Mouse (Mus musculus) B cell, adult 2 months (primary cell): ENCODE measurements around the gene Hibadh.
"Not testable (repeated sequence)": the region's sequence is repeated elsewhere in the genome, so short reads cannot be mapped to it uniquely, and the experiment has no call there.

Source experiments
- DNase-seq, 2 experiments: peaks; one replicate each; pipeline ENCODE4 v3.0.0; 2022

Hibadh gene

DNA sequence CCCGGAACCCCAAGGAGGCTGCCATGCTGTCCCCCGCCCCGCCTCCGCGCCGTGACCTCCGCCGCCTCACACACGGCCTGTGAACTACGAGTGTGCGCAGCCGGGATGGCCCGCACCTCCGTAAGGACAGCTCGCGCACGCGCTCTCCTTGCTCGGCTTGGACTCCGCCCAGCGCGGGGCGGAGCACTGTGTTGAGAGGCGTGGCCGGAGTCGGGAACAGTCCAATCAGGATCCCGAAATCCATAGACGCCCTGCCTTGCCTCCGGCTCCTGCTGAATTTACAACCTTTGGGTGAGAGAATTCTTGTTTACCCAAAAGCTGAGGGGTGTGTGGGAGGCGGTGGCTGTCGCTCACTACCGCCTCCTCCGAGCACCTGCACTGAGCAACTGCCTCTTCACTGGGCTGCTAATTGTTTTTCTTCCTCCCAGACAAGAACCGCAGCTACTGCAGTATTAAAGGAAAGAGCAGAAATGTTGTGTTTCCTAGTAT is at the start of gene Hibadh:
Gene Hibadh, minus strand, starts transcription at position 166 of the 489 bp plus-strand sequence.
- peak; percentile 100 for DNase-seq

DNA sequence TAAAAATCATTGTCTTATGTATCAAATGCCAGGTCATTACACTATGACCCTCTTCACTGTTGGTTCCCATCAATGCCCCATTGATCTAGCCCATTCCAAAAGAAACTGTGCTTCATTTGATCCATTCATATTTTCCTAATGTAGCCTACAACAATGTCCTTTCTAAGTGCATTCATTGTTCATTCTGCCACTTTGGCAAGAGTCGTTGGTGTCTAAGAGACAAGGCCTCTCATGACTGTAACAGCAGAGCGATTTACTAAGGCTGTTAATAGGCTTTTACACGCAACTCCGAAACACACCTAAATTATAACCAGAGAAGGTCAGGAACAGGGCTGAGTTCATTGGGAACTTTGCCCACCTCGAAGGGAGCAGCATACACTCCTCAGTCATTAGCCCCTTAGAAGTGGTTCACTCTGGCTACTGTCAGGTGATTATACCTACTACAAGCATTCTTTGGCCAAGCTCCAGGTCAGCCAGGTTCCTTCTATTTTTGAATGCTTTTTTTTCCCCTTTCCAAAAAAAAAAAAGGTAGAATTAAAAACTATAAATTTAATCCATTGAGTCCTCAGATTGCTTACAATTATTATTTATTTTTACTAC is 46.8 kb upstream of the Hibadh start:
- no peak for DNase-seq

DNA sequence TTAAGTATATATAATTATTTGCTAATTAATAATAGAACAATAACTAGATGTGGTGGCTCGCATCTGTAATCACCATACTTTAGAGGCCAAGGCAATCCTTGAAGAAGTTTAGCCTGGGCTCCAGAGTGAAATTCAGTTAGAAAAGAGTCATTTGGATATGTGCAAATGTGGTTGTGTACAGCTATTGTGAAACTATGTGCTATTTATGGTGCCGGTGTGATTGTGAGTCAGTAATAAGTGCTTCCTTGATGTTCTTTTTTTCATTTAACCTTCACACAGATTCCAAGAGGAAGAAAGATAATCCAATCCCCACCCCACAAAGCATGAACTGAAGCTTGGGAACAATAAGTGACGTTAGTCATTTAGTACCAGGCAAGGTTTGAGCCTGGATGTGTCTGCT is 42.4 kb upstream of the Hibadh start:
- DNase-seq, result no peak

DNA sequence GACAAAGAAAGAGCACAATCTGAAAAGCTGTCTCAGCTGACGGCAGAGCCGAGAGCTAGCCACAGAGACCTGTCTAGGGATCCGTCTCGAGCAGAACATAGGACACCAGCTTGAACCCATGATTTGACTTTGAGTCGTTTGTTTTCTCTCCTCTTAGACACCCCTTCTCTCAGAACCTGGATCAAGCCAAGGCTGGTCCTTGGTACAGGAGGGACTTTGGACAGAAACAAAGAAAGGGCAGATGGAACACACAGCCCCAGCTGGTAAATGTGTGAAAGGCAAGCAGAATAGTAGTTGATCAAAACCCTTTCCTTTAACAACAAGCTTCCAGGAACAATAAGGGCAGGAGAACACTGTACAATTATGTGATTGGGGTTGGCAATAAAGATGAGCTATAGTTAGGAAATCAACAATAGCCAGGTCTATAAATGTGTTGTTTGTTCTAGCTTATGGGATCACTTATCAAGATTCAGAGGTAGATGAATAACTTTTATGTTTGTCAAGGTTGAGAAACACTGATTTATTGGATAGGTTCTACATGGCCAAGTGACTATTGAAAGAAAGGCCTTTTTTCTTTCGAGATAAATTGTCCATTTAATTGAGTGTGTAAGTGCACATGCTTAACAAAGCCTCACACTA is 41.8 kb upstream of the Hibadh start:
- no peak for DNase-seq

DNA sequence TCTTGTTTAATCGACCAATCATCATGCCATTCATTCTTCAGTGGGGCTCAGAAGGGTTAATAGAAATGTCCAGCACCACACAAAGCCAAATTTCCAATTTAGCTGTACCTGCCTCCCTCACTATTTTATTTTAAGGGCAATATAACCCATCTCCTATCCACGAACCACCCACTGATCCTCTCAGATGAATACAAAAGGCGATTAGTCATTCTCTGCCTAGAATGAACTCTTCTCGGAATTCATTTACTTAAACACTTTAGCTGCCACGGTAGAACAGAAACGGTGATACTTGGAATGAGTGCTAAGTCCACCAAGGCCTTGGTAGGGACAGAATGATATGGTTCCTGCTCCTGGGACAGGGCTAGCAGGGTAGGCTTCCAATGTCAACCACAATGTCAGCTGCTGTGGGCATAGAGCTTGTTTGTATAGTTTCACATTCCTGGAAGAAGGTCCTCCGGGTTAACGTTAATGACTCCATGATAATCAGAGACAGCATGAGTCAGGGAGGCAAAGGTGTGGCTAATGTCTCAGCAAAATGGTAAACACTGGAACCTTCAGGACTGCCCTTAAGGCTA is 40.4 kb upstream of the Hibadh start:
- no peak for DNase-seq

DNA sequence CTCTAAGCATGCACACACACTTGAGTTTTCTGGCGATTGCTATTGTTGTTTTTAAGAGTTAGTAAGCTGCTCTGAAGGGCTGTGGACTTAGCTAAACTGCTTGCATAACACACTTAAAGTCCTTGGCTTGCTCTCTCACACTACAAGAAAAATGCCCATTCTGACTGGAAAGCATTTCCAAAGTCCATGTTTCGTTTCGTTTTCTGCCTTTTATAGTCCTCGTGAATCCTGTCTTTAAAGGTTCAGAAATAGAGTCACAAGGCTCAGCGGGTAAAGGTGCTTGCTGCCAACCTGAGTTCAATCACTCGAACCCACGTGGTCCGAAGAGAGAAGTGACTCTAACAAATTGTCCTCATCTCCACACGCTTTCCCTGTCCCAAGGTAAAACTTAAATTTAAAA is 39.4 kb upstream of the Hibadh start:
- DNase-seq, result no peak

DNA sequence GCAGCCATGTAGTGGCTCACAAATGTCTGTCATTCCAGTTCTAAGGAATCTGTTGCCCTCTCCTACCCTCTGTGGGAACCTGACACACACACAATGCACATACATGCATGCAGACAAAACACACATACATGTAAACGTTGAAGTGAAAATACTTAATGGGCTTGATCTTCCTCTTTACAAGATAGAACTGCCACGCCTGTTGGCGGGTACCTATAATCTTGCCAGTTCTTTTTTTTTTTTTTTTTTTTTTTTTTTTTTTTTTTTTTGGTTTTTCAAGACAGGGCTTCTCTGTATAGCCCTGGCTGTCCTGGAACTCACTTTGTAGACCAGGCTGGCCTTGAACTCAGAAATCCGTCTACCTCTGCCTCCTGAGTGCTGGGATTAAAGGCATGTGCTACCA is 37.3 kb upstream of the Hibadh start:
- not testable (repeated sequence) for DNase-seq

DNA sequence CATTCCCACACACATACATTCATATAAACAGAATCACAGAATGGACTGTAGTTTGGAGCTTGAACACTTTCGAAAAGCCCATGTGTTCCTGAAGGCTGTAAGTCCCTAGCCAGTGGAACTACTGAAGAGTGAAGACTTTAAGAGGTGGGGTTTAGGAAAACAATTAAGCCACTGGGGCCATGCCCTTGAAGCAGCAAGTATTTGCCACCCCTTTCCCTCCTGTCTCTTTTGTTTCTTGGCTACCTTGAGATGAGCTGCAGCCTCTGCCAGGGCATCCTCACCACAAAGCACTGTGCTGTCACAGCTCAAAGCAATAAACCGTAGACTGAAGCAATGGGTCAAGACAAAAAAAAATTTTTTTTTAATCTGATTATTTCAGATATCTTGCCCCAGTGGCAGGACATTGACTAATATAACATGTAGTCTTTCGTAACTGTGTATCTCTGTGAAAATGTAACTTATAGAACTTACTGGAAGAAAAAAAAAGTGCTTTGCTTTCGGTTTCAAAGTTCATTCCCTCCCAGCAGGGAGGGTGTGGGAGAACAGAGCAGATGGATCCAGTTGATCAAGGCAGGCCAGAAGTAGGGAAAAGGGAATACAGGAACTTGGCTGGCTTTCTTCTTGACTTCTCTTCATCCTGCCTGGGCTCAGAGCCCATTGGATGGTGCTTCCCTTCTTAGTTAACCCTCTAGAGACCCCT is 35.2 kb upstream of the Hibadh start:
- no peak for DNase-seq

DNA sequence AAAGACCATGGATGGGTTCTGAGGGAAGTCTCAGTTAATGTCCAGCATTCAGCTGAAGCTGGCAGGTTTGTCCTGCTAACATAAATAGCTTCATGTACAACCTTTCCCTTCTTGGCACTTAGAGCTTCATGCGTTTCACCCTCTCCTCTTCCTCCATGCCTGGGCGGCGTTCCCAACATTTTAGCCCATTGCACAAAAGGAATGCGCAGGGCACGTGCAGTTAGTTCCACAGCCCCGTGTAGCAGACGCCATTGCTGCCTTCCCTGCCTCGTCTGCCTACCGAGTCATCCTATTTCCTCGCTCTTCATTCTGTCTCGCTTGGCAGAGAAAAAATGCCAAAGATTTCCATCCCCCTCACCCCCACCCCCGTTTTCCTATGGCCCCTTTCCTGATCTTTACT is 34.4 kb upstream of the Hibadh start:
- no peak for DNase-seq

DNA sequence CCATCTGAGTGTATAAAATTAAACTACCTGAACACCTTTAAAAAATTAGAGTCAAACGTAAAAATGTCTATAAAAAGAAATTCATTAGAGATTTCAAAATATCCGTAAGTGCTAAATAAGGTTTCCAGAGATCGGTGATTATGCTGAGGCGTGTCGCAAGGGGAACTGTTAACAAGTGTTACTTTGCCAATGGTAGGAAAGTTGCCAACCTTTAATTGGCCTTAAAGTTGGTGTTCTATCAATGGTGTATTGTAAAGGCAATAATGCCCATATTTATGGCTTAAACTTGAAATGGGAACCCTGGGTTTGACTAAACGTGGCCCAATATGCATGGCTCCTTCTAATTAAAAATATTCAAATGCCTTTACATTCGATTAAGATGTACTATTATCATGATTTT is 33.5 kb upstream of the Hibadh start:
- DNase-seq, result no peak

DNA sequence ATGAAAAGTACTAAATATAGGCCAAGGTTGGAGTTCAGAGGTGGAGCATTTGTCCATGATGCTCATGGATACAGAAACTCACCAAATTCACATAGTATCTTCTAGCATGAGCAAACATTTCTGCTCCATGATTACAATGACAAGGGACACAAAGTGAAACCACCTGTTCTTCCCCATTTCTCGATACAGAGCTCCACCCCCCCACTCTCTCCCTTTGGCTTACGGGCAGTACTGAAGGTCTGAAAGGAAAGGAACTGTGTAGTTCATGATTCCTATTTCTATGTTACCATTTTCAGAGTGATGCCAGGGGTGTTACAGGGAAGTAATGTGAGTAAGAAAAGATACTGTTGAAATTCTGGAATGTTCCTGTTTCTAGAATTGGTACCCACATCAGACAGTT is 32.4 kb upstream of the Hibadh start:
- peak; percentile 23 to 48 for DNase-seq

DNA sequence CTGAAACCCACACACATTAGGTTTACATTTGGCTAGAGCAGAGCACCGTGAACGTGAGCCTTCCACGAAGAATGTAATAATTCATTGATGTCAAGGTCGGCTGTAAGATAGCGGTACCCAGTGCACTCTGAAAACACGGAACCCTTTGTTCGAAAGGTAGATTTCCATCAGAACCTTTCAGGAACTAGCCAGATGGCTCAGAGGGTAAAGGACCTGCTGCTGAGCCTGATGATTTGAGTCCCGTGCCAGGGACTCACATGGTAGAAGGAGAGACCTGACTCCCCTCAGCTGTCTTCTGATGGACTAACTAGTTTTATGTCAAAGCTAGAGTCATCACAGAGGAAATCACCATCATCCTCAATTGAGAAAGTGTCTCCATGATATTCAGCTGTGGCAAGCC is 31.6 kb upstream of the Hibadh start:
- no peak for DNase-seq

DNA sequence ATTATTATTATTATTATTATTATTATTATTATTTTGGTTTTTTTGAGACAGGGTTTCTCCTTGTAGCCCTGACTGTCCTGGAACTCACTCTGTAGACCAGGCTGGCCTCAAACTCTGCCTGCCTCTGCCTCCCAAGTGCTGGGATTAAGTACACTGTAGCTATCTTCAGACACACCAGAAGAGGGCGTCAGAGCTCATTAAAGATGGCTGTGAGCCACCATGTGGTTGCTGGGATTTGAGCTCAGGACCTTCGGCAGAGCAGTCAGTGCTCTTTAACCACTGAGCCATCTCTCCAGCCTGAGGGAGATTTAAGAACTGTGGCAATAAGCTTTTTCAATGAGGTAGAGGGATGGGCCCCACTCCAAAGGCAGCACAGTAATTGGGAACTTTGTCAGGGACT is 29.7 kb upstream of the Hibadh start:
- DNase-seq, result not testable (repeated sequence)

DNA sequence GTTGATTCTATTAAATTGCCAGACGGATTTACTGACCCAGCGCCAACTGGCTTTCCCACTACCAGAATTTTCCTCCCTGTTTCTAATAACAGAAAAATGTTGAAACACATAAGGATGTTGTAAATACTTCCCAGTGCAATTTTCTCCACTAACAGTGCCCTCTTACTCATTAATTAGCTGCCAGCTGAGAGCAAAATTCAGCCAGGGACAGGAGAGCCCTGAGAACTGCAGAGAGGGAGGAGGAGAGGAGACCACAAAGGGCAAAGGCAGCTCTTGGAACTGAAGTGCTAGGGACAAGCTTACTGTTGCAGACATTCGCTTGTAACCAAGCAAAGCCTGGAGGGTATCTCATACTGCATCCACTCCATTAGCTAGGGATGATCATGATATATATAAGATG is 27.5 kb upstream of the Hibadh start:
- no peak for DNase-seq

DNA sequence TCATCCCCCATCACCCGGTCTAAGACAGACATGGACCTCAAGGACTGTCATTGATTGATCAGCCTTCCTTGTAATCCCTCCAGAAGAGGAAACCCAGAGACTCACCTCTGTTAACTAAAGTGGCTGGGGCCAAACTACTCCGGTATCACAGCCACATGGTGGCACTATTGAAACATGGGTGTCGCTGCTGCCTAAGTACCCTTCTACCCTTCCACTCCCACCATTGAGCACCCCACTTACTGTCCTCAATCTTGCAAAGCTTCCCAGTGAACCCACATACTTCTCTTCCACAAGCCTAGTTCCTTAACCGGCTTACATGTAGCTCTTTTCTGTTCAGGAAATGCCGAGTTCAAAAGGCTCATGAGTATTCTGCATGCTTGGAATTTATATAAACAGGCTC is 22.8 kb upstream of the Hibadh start:
- DNase-seq, result peak; percentile 24 to 26

DNA sequence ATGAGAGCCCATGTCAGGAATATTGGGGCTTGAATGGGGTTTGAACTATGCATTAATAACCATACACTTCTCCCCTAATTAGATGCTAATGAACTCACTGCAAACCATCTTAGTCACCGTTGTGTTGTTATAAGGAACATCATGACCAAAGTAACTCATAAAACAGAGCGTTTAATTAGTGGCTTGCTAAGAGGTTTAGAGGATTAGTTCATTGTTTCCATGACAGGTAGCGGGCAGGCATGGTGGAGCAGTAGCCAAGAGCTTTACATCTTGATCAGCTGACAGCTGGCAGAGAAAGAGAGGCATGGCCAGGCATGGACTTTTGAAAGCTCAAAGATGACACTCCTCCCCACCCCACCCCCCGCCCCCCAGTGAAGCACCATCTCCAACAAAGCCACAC is 15.1 kb upstream of the Hibadh start:
- DNase-seq, result no peak

DNA sequence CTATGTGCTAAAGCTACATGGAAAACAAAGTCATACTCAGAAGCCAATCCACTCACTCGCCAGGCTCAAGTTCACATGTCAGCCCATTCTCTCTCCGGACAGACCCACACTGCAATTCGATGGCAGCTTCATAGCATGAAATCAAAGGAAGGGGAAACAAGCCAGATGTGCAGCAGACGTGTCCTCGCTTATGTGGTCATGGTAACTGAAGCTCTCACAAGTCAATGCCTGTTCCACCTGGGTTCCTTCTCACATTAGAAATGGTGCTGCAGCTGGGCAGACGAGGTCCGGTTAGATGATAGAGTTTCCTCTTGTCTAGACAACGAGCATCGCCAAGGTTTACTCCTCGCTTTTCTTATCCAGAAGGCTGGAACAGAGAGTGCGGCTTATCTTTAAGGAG is 8.6 kb upstream of the Hibadh start:
- DNase-seq, result peak; percentile 37 to 42

DNA sequence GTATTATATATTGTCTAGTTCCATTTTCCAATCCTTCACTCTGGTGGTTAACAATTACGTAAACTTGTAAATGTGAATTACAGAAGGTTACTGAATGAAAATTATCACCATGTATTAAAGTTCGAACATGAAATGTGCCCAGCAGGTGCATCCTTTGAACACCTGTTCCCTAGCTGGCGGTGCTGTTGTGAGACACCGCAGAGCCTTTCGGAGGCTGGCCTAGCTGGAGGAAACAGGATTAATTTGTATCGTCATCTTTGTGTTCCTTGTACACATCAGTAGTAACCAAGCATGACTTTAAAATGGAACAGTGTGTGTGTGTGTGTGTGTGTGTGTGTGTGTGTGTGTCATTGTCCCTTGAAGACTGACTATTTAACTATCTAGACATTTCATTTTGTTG is 7.8 kb upstream of the Hibadh start:
- DNase-seq, result no peak

DNA sequence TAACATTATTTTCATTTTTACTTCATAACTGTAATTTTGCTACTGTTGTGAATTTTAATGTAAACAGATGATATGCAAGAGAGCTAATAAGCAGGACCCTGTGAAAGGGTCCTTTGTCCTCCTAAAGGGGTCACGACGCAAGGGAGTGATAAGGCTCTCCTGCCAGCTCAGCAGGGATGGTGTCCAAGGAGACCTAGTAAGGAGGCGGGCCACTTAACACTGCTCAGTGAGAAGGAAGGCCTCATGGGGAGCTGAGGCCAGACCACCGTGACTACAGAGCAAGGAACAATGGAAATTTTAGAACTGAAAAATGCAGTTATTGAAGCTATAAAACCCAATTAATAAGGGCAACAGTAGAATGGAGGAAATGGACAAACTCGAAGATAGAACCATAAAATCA is 5.7 kb upstream of the Hibadh start:
- no peak for DNase-seq

DNA sequence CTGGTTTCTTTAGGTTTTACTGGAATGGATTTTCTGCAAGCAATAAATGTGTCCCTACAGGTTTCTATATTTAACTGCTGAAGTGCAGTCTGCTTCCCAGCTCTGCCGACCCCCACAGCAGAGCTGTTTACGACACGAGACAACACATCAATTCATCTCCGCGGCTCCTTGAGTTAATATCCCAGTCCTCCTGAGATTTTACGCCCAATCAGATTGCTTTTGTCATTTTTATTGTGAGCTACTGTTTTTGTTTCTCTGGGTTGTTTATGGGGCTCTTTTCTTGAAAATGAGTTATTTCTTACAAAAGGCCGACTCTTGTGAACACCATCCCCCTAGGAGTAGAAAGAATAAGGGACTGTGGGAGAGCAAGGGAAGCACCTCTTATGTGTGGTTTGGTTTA is 2.0 kb upstream of the Hibadh start:
- DNase-seq, result no peak

DNA sequence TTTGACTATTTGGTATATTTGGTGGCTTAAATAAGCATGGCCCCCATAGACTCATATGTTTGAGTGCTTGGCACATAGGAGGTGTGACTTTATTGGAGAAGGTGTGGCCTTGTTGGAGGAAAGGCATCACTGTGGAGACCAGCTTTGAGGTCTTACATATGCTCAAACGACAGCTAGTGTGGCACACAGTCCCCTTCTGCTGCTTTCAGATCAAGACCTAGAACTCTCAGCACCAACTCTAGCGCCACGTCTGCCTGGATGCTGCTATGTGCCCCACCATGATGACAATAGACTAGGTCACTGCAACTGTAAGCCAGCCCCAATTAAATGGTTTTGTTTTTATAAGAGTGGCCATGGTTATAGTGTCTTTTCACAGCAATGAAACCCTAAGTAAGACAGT is 887 bp upstream of the Hibadh start:
- peak in 1 of 2 experiments; percentile 10 for DNase-seq

DNA sequence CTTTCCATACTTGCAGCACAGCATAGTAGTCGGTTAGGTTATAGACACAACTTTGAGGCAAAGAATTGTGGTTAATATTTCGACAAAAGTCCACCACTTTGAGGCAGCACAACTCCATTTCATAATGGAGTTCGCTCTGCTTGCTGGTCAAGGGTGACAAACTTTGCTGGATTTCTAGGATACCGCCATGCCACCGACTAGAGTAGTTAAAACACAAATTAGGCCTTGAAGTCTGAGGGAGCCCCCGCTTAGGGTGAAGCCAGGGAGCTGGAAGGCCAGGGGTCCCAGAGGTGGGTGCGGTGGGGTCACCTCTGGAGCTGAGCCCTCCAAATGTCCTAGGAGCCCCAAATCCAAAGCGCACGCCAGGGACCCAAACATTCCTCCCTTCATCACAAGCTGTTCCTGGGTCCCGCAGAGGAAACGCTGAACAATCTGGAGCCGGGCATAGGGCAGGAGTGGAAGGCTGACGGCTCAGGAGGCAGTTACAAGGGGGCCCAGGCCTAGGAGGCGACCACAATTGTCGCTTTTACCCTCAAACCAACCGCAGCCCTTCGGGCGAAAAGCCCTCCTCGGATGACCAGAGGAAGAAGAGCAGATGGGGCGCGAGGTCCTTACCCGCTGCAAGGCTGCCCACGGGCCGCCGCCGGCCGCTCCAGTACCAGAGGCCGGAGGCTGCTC is 504 bp downstream of the Hibadh start:
- no peak for DNase-seq

DNA sequence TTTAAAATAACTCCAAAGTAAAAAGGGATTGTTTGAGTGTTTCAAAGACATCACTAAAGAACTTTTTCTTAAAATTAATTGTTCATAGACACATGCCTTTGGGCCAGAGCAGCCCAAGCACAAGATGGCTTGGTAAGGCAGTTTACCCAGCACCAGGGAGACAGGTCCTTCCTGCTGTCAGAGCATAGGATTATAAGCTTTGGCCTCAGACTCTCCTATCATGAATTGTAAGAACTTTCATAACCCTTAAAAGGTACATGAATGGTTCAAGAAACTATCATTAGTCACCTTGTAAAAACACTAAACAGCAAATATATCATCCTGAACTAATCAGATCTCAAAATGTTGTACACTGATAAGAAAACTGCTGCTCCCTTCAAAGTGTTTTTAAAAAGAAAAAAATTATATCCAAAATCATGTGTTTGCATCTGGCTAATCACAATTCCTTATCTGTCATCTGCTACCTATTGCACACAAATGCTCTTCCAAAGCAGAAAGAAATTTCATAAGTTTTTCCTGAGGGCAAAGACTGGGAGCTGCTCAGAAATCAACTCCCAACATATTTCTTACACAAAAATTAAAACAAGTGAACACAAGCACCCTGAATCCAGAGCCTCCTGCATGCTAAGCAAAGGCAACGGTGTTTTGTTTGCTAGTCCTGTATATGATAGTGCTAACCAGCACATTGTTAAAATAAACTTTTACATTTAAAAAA is 1.6 kb downstream of the Hibadh start:
- DNase-seq, result no peak
